Mouse (Mus musculus) c-Kit-positive CD71-positive TER-119-positive erythroid progenitor cells, embryonic 14.5 days (primary cell): Measurements from ENCODE around the gene Dffb.
"Not testable (repeated sequence)": the region's sequence is repeated elsewhere in the genome, so short reads cannot be mapped to it uniquely, and the experiment has no call there.

Source experiments
- DNase-seq: peaks from one replicate; pipeline ENCODE4 v3.0.0-alpha.2; 2013; ENCODE audit warnings: low spot score

The Dffb gene

GRCm38 (mm10) chr4:153962631-153963030, 12.3 kb downstream of the Dffb start:
- no peak for DNase-seq

GRCm38 (mm10) chr4:153957444-153958250, 17.3 kb downstream of the Dffb start:
- no peak for DNase-seq

DNA sequence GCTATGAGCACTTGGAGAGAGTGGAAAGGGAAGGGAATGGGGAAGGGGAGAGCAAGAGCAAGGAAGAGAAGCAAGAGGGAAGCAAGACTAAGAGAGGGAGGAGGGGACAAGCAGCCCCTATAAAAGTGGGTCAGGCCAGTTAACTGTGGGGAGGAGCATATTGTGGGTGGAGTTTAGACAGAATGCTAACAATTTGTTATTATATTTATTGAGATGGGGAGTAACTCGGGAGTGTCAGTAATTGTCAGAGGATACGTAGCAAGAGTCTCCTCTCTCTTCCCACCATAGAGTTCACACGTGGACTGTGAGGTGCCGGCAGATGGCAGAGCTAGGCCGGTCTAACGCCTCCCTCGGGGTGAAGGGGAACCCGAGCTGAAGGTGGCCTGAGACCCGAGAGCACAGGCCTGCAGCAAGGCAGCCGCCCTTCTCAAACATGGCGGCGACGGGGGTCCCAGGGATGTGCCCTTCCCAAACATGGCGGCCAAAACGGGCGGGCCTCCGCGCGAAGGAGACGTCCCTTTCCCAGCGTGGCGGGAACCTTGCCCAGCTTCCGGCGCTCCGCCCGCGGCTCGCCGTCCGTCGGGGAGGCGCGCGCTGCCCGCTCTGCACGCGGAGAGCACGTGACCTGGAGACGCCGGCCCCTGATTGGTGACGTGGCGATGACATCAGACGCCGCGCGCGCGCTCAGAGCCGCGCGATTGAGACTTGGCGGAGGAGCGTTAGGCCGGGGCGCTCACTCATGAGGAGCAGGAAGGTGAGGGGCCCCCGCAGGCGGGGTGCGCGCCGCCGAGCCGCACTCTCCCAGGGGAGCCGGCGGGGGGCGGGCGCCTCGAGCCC, 18.1 kb downstream of the Dffb start, which contains the start of gene A430005L14Rik:
Gene A430005L14Rik (plus strand): TSS at position 669 of the 837 bp plus-strand sequence.
- peak; percentile 95 for DNase-seq

DNA sequence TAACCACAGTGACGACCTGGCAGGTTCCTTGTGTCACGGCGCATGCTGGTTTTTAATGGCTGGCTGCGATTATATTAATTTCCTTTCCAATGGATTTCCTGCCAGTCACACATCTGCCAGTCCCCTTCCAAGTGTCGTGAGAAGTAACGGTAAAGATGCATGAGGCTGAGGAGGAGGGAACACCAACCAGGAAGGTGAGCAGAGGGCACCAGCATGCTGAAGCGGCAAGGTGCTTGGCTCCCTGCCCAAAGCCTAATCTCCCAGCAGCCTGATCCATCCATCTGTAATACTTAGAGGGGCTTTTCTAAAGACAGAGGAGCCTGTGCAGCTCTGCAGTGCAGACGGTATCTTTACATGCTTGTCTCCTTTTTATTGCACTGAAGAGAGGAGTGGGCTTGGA, 19.3 kb downstream of the Dffb start:
- no peak for DNase-seq

DNA sequence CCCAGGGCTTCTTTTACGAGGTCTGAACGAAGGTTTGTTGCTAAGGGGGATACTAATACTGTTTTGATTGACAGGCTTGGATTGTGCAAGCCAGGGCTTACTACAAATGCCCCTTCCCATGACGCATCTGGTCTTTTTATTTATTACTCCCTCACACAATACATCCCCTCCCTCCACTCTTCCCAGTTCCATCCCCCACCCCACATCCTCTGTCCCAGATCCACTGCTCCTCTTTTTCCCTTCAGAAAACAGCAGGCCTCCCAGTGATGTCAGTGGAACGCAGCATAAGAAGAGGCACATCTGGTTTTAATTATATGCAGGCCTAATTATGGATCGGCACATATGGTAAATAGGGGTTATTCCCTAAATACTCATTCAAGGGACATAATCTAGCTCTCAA, 23.2 kb downstream of the Dffb start:
- no peak for DNase-seq

DNA sequence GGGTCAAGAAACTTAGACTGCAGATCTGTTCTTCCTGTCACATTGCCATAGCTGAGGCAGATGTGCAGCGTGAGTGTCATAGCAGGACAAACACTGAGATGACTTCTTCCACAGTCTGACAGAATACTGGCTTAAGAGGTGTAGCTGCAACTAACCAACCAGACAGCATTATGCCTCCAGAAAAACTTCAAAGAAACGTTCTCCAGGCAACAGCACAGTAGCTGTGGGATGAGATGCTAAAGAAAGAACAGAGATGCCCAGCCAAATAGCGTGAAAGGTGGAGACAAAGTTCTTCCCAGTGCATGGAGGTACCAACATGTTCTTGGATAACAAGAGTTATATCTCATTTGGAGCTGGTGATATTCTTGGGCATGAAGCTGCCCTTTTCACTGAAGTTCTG, 23.8 kb downstream of the Dffb start:
- no peak for DNase-seq

DNA sequence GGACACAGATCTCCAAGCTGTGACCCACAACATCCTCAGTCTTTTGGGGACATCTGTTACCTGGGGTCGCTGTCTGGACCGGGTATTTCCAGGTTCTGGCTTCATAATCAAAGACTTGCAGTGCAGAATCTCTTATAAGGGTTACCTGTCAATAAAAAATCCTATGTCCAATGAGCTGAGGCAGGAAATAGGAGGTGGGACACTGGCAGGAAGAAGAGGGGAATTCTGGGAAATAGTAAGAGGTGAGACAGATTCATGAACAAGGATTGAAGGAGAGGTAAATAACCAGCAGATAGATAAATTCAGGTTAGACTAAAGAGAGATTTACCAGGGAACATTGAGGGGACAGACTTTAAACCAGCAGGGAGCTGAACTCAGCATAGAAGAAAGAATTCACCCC, 24.6 kb downstream of the Dffb start:
- DNase-seq, result no peak

DNA sequence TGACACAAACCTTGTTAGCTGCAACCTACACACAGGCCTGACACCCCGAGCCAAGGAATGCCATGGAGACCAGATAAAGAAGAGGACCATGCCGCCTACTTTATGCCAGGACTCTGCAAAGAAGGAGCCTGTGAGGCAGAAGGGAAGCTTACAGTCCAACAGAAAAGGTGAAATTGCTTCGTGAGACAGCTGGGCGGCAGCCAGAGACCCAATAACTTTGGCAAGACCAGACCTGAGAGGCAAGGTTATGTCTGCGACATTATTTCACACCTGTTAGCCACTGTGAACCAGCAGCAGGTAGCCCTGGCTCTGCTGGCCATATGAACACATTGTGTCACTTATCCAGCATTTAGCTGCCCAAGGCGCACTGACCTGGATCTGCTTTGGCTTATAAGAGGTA, 29.2 kb downstream of the Dffb start:
- no peak for DNase-seq

DNA sequence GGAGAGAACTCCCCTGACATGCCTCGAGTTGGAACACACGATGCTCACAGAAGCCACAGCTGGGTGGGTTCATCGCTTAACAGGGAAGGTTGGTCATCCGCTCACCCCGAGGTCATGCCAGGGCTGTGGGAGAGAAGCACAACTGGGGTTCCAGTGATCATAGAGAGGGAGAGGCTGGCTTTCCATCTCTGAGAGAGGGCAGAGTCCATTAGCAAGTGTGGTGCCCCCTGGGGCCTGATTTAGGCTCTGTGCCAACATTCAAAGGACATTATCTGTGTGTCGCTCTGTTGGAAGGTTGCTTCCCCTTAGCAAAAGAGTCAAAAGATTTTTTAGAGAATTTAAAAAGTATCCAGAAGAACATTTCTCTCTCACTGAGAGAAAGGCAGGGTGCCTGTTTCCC, 30.7 kb downstream of the Dffb start:
- no peak for DNase-seq

DNA sequence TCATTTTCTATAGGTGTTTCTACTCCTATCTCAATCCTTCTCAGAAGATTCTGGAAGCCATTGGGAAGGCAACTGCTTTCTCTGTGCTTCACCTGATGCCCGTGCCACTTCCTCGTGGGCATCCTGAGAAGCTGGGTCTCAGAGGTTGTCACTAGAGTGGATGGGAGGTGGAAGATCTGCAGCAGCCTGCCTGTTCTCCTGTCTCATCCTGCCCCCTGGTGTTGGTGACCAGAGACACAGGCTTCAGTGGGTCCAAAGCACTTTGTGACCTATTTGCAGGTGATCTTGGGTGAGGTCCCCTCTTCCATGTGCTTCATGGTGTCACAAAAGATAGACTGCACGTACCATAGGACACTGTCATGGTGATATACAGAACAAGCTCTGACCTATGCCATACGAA, 31.7 kb downstream of the Dffb start:
- DNase-seq, result no peak

GRCm38 (mm10) chr4:153929921-153930320, 45.0 kb downstream of the Dffb start:
- DNase-seq, result no peak

DNA sequence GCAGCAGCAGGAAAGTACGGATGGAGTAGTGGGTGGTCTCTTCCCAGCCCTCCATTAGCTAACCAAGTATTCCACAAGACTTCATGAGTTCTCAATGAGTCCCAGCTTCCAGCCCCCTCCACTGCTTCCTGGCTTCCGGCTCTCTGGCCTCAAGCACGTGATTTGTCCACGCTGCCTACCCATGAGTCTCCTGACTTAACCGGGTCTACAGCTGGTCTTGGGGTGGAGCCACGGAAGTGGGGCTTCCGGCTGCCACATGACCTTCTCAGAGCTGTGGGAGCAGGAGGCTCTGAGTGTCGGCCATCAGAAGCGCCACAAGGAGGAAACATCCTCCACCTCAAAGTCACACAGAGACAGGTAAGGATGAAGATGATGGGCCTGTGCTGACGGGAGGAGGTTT, 45.5 kb downstream of the Dffb start:
- DNase-seq, result no peak

- DNase-seq, result no peak
Measured at GRCm38 (mm10) chr4:153928772-153929299, 46.1 kb downstream of the Dffb start.

DNA sequence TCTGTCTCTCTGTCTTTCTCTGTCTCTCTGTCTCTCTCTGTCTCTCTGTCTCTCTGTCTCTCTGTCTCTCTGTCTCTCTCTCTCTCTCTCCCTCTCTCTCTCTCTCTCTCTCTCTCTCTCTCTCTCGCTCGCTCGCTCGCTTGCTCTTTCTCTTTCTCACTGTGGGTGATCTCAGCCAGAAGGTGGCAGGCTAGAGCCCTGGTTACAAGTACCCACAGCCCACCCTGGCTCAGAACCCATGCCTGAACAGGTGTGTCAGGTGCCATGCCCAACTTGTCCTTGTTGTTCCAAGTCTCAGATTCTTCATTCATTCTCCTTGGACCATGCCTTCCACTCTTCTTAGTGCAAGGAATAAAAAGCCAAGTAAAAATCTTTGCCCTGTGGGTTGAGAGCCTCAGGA, 52.8 kb downstream of the Dffb start:
- not testable (repeated sequence) for DNase-seq

GRCm38 (mm10) chr4:153920517-153921233, 54.3 kb downstream of the Dffb start:
- DNase-seq, result no peak

DNA sequence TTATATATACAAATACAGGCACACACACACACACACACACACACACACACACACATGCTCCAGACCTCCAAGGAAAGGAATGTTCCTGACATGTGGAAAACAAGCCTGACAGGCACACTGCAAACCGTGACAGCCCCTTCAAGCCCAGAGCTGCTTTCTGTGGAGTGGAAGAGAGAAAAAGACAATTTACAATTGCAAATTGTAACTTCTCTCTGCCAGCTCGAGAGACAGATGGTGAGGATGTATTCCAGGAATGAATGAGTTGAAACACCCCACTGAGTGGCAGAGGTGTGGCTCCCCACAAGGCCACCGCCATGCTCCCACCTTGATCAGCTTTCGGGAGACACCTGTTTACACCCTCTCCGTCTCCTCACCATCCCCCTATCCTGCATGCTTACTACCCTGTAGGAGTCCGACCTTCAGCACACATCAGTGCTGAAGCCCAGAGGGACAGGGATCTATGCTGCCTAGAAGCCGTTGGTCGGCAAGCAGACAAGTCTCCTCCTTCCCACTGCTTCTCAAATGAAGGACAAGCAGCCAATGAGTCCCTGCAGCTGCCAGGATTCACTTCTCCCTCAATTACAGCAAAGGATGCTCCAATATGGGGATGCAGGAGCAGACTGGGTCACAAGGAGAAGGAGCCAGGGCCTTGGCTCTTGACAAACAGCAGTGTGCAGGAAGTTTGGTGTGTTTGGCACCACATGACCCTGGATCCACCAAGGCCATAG, 57.0 kb downstream of the Dffb start:
- DNase-seq, result no peak
